Mouse (Mus musculus) heart, embryonic 11.5 days (tissue): ENCODE results near the gene Bloc1s5. TPM values are rescaled to one million over a fixed set of nuclear protein-coding genes. Genes with fewer than 3 reads are reported as not detected.
A peak's percentile ranks its signal among the peaks of the same experiment; 100 is the strongest.

Experiments used
- ATAC-seq: fragments of 200-750 bp; cut with Nextera tagmentation; replicated peaks from 2 replicates; pipeline ENCODE4 v1.8.0; 2017; ENCODE audit warnings: moderate library complexity; ENCODE audit not compliant: insufficient number of reproducible peaks, low FRiP score, low TSS enrichment
- H3K27ac ChIP-seq: fragments of 300-500 bp; sonication (generic); 2 replicates; pipeline ENCODE4 v1.5.1; 2014; ENCODE audit warnings: mild to moderate bottlenecking, low read depth, low read length
- H3K27me3 ChIP-seq: fragments of 300-500 bp; sonication (generic); 2 replicates; pipeline ENCODE4 v1.6.1; 2014; ENCODE audit warnings: mild to moderate bottlenecking, low read length, mixed read lengths; ENCODE audit not compliant: control insufficient read depth, insufficient read depth
- H3K36me3 ChIP-seq: fragments of 300-500 bp; sonication (generic); 2 replicates; pipeline ENCODE4 v1.6.1; 2014; ENCODE audit warnings: mild to moderate bottlenecking, low read length, moderate library complexity, mixed read lengths; ENCODE audit not compliant: control insufficient read depth, insufficient read depth
- H3K4me1 ChIP-seq: fragments of 300-500 bp; sonication (generic); 2 replicates; pipeline ENCODE4 v1.6.1; 2014; ENCODE audit warnings: low read length; ENCODE audit not compliant: control insufficient read depth, insufficient read depth
- H3K4me2 ChIP-seq: fragments of 300-500 bp; sonication (generic); 2 replicates; pipeline ENCODE4 v1.6.1; 2014; ENCODE audit warnings: mild to moderate bottlenecking, moderate library complexity
- H3K4me3 ChIP-seq: fragments of 300-500 bp; sonication (generic); 2 replicates; pipeline ENCODE4 v1.5.1; 2014; ENCODE audit warnings: low read depth, low read length
- H3K9ac ChIP-seq: fragments of 300-500 bp; sonication (generic); 2 replicates; pipeline ENCODE4 v1.6.1; 2014; ENCODE audit warnings: mild to moderate bottlenecking, low read depth, low read length, moderate library complexity
- H3K9me3 ChIP-seq: fragments of 300-500 bp; sonication (generic); replicated peaks from 2 replicates; pipeline ENCODE4 v1.6.1; 2016; ENCODE audit warnings: low read length; ENCODE audit not compliant: control insufficient read depth
- WGBS: fragments of 180-500 bp; shearing (Covaris S2); extraction: QIAGEN DNeasy Blood & Tissue Kit; methylation state at CpG from one replicate; pipeline ENCODE4 v1.1.7; 2014; ENCODE audit not compliant: insufficient replicate concordance; 5-methylcytosine and 5-hydroxymethylcytosine counted together
- polyA plus RNA-seq: library from polyadenylated mRNA; unstranded; fragments of >200 nt; fragmentation: Nextera tagmentation; extraction: Ambion mirVana; gene quantifications from 2 replicates; pipeline ENCODE4 v1.2.1, GENCODE M21; 2014

The Bloc1s5 gene
- polyA plus RNA-seq, 1 experiment from 2014 or later = 18.9 TPM

- H3K36me3 ChIP-seq = no peaks in the 10 kb centered on the region
- no peak overlapping the region for H3K9ac ChIP-seq
- H3K4me3 ChIP-seq = no peak overlapping the region
- ATAC-seq = no peak
- H3K4me1 ChIP-seq = peaks cover 7% of the 10 kb centered on the region; the same call in 1 of the 2 replicates
- H3K4me2 ChIP-seq = no peak overlapping the region
- H3K9me3 ChIP-seq = no peaks in the 10 kb centered on the region
- H3K27me3 ChIP-seq = no peaks in the 10 kb centered on the region
- 75% methylated on average over 11 of the region's 11 CpGs for WGBS
- H3K27ac ChIP-seq = no peak overlapping the region
These were observed 34.1 kb downstream of the Bloc1s5 start for GRCm38 (mm10) chr13:38600811-38601210.

- ATAC-seq = no peak
- 58% methylated on average over 3 of the region's 3 CpGs for WGBS
These were observed 37.8 kb downstream of the Bloc1s5 start for GRCm38 (mm10) chr13:38597076-38597475.

GRCm38 (mm10) chr13:38596461-38596860, 38.4 kb downstream of the Bloc1s5 start:
- Histone ChIP-seq H3K36me3 (no peaks in the 10 kb centered on the region), H3K9me3 (no peaks in the 10 kb centered on the region), H3K9ac (no peak overlapping the region), H3K4me3 (no peak overlapping the region), H3K4me1 (peaks cover 10% of the 10 kb centered on the region; the same call in 1 of the 2 replicates), H3K27me3 (no peaks in the 10 kb centered on the region), H3K27ac (no peak overlapping the region), H3K4me2 (no peak overlapping the region)
- ATAC-seq = no peak
- WGBS = 80% methylated on average over 4 of the region's 4 CpGs

More at GRCm38 (mm10) chr13:38597076-38597475, 37.8 kb downstream of the Bloc1s5 start:
- Histone ChIP-seq H3K4me2 (no peak overlapping the region), H3K9me3 (no peaks in the 10 kb centered on the region), H3K36me3 (no peaks in the 10 kb centered on the region), H3K9ac (no peak overlapping the region), H3K27ac (no peak overlapping the region), H3K4me3 (no peak overlapping the region), H3K27me3 (no peaks in the 10 kb centered on the region), H3K4me1 (peaks cover 10% of the 10 kb centered on the region; the same call in 1 of the 2 replicates)

- no peak for ATAC-seq
- Histone ChIP-seq H3K27ac (peak overlapping the region; percentile 29; the same call in 1 of the 2 replicates), H3K4me1 (peaks cover 7% of the 10 kb centered on the region; the same call in 1 of the 2 replicates), H3K4me3 (no peak overlapping the region), H3K9ac (no peak overlapping the region), H3K9me3 (no peaks in the 10 kb centered on the region), H3K36me3 (no peaks in the 10 kb centered on the region), H3K27me3 (no peaks in the 10 kb centered on the region), H3K4me2 (peak overlapping the region; percentile 16; the same call in 1 of the 2 replicates)
- WGBS = 32% methylated on average over 6 of the region's 6 CpGs
These were observed 41.8 kb downstream of the Bloc1s5 start for GRCm38 (mm10) chr13:38593114-38593513.

- no peaks in the 10 kb centered on the region for H3K36me3 ChIP-seq
- WGBS = 85% methylated on average over 5 of the region's 5 CpGs
These were observed 47.6 kb downstream of the Bloc1s5 start for GRCm38 (mm10) chr13:38587350-38587749.

GRCm38 (mm10) chr13:38586451-38586850, 48.5 kb downstream of the Bloc1s5 start:
- WGBS = 83% methylated on average over 4 of the region's 4 CpGs
- Histone ChIP-seq H3K27me3 (no peaks in the 10 kb centered on the region), H3K4me3 (no peak overlapping the region), H3K4me2 (no peak overlapping the region), H3K9me3 (no peaks in the 10 kb centered on the region), H3K27ac (no peak overlapping the region), H3K36me3 (no peaks in the 10 kb centered on the region), H3K4me1 (0 out of 2 replicates have a peak, but pooled peaks cover 10% of the 10 kb centered on the region), H3K9ac (no peak overlapping the region)
- no peak for ATAC-seq

More at GRCm38 (mm10) chr13:38587350-38587749, 47.6 kb downstream of the Bloc1s5 start:
- 0 out of 2 replicates have a peak, but pooled peaks cover 7% of the 10 kb centered on the region for H3K4me1 ChIP-seq
- H3K9me3 ChIP-seq = no peaks in the 10 kb centered on the region
- no peak overlapping the region for H3K4me2 ChIP-seq
- no peak for ATAC-seq
- H3K9ac ChIP-seq = no peak overlapping the region
- no peaks in the 10 kb centered on the region for H3K27me3 ChIP-seq
- no peak overlapping the region for H3K27ac ChIP-seq
- no peak overlapping the region for H3K4me3 ChIP-seq

- Histone ChIP-seq H3K4me1 (peaks cover 14% of the 10 kb centered on the region; the same call in 1 of the 2 replicates), H3K4me3 (no peak overlapping the region), H3K9ac (no peak overlapping the region), H3K36me3 (no peaks in the 10 kb centered on the region), H3K27me3 (no peaks in the 10 kb centered on the region), H3K9me3 (no peaks in the 10 kb centered on the region), H3K27ac (no peak overlapping the region), H3K4me2 (no peak overlapping the region)
- 48% methylated on average over 3 of the region's 3 CpGs for WGBS
- no peak for ATAC-seq
These were observed 52.1 kb downstream of the Bloc1s5 start for GRCm38 (mm10) chr13:38582768-38583167.

GRCm38 (mm10) chr13:38580601-38581457, 54.1 kb downstream of the Bloc1s5 start:
- Histone ChIP-seq H3K4me2 (peak overlapping the region; percentile 63), H3K4me1 (peaks cover 14% of the 10 kb centered on the region; the same call in 1 of the 2 replicates), H3K36me3 (no peaks in the 10 kb centered on the region), H3K9ac (no peak overlapping the region), H3K27me3 (no peaks in the 10 kb centered on the region), H3K4me3 (peak overlapping the region; percentile 32), H3K27ac (peak overlapping the region; percentile 37; the same call in 1 of the 2 replicates), H3K9me3 (no peaks in the 10 kb centered on the region)
- 46% methylated on average over 11 of the region's 11 CpGs for WGBS
- ATAC-seq = peak; percentile 74
